13 mouse cellular contexts compared by ENCODE assay signal in genomic region chr7:43349623-43350022, GRCm38 (mm10). TPM values are rescaled to one million over a fixed set of nuclear protein-coding genes. Genes with fewer than 3 reads are reported as not detected.
DNase-seq lines count a peak whose midpoint lies in the region; ATAC-seq and TF ChIP-seq lines count a peak whose summit lies in the region.
"Not testable (repeated sequence)": the region's sequence is repeated elsewhere in the genome, so short reads cannot be mapped to it uniquely, and the experiment has no call there.
"Had no signal": no experiment of that assay in that cellular context is flagged by ENCODE, and none has a peak within 500 bp of the region (broad histone marks: within the 10 kb centered on the region; RNA-seq: fewer than 3 reads in every experiment).

No protein-coding gene starts in this region.

- peak in 1 of 3 experiments; percentile 46; a peak in 2 of 6 replicates for TF ChIP-seq CTCF in MEL (IDR thresholded peaks at IDR 0.05 in 2 of 3, conservative IDR thresholded peaks at IDR 0.05 in 1 of 3; ENCODE audit: control insufficient read depth in 1 of 3, insufficient read depth in 1 of 3, low read depth in 2 of 3, low read length in 3 of 3, poor library complexity in 1 of 3, severe bottlenecking in 1 of 3)
- peak; percentile 30 for TF ChIP-seq CTCF in heart, postnatal 0 days (IDR thresholded peaks at IDR 0.05; ENCODE audit: low read depth)
- TF ChIP-seq CTCF in kidney, postnatal 0 days (IDR thresholded peaks at IDR 0.05; ENCODE audit: low read depth) = peak; percentile 31; the same call in 1 of the 2 replicates
- not testable (repeated sequence) for TF ChIP-seq CTCF in spleen, adult 2 months (IDR thresholded peaks at IDR 0.05; ENCODE audit: extremely low read depth, insufficient read depth, insufficient read length, insufficient replicate concordance)

- not testable (repeated sequence) for H3K9me3 ChIP-seq in MEL (replicated peaks; ENCODE audit: insufficient read depth, low read length); heart, postnatal 0 days (replicated peaks; ENCODE audit: control insufficient read depth, low read length); kidney, postnatal 0 days (replicated peaks; ENCODE audit: low read length); liver, embryonic 16.5 days (replicated peaks; ENCODE audit: control insufficient read depth, low read length)

- not testable (repeated sequence) for H3K4me3 ChIP-seq in MEL (ENCODE audit: control insufficient read depth in 1 of 2, insufficient read depth in 1 of 2, low read depth in 2 of 2, low read length in 2 of 2); heart, postnatal 0 days (ENCODE audit: low read depth, low read length); kidney, postnatal 0 days (replicated peaks; ENCODE audit: low read depth, low read length); liver, embryonic 16.5 days (ENCODE audit: low read depth, low read length); spleen, adult 2 months (ENCODE audit: extremely low read depth, insufficient read depth, insufficient read length)

- DNase-seq in MEL (ENCODE audit: low read depth, low spot score) = peak; percentile 71
- peak; percentile 2 for DNase-seq in brain, adult 2 months (ENCODE audit: low read depth, low spot score)
- DNase-seq in heart, postnatal 0 days (ENCODE audit: low spot score); kidney, postnatal 0 days (ENCODE audit: low spot score): not testable (repeated sequence)
- peak; percentile 30 to 45 for DNase-seq in lung, postnatal 4 days
- peak; percentile 11 to 30 for DNase-seq in spleen, adult 2 months (ENCODE audit: low read depth in 1 of 2, low spot score in 2 of 2)

- not testable (repeated sequence) for TF ChIP-seq POLR2A in MEL (IDR thresholded peaks at IDR 0.05; ENCODE audit: control insufficient read depth in 1 of 2, insufficient read depth in 1 of 2, low read depth in 1 of 2, low read length in 2 of 2, poor library complexity in 1 of 2); spleen, adult 2 months (IDR thresholded peaks at IDR 0.05; ENCODE audit: low read depth, low read length)

- peak; percentile 27 for TF ChIP-seq RAD21 in MEL (IDR thresholded peaks at IDR 0.05; ENCODE audit: low read depth, low read length)

- ATAC-seq in heart, postnatal 0 days (ENCODE audit: insufficient read depth, low read depth); kidney, postnatal 0 days (replicated peaks; ENCODE audit: low FRiP score, low read depth): not testable (repeated sequence)
- 0 out of 2 replicates have a peak, but pooled peaks have one; percentile 24 for ATAC-seq in liver, embryonic 16.5 days (ENCODE audit: low read depth)

- peak in 1 of 2 experiments; percentile 59; a peak in 2 of 4 replicates for TF ChIP-seq EP300 in MEL (IDR thresholded peaks at IDR 0.05; ENCODE audit: low read depth in 1 of 2, low read length in 2 of 2)
- TF ChIP-seq EP300 in heart, postnatal 0 days (IDR thresholded peaks at IDR 0.05; ENCODE audit: low read depth) = not testable (repeated sequence)

- peak overlapping the region; percentile 98 for H3K27ac ChIP-seq in MEL (ENCODE audit: control insufficient read depth, low read depth, low read length)
- not testable (repeated sequence) for H3K27ac ChIP-seq in heart, postnatal 0 days (ENCODE audit: low read depth); kidney, postnatal 0 days; liver, embryonic 16.5 days (ENCODE audit: low read length); spleen, adult 2 months (ENCODE audit: insufficient read depth, low read length)

- 57% methylated on average over 5 of the region's 5 CpGs for WGBS in heart, postnatal 0 days
- 68% methylated on average over 5 of the region's 5 CpGs for WGBS in kidney, postnatal 0 days
- 30% methylated on average over 5 of the region's 5 CpGs for WGBS in liver, embryonic 16.5 days (ENCODE audit: insufficient replicate concordance)
- WGBS in spleen, adult 2 months = 47% methylated on average over 5 of the region's 5 CpGs

- H3K36me3 ChIP-seq in MEL (ENCODE audit: control insufficient read depth in 1 of 2, insufficient read depth in 2 of 2, low read length in 2 of 2) = peaks cover 0 to 34% of the 10 kb centered on the region in 2 experiments; a peak in 2 of 4 replicates
- H3K36me3 ChIP-seq in heart, postnatal 0 days (replicated peaks; ENCODE audit: control insufficient read depth, insufficient read depth, low read length); kidney, postnatal 0 days (ENCODE audit: insufficient read depth, low read length); liver, embryonic 16.5 days (ENCODE audit: control insufficient read depth, insufficient read depth); spleen, adult 2 months (ENCODE audit: control insufficient read depth, insufficient read depth, low read length): not testable (repeated sequence)

- H3K9ac ChIP-seq in MEL (ENCODE audit: control insufficient read depth, low read depth, low read length, poor library complexity, severe bottlenecking); heart, postnatal 0 days (replicated peaks; ENCODE audit: low read depth, low read length); kidney, postnatal 0 days (ENCODE audit: low read depth, low read length); liver, embryonic 16.5 days (ENCODE audit: low read depth, low read length): not testable (repeated sequence)

- not testable (repeated sequence) for H3K27me3 ChIP-seq in MEL (ENCODE audit: control insufficient read depth in 1 of 2, insufficient read depth in 2 of 2, low read length in 2 of 2); heart, postnatal 0 days (ENCODE audit: control insufficient read depth, insufficient read depth, low read length); kidney, postnatal 0 days (ENCODE audit: insufficient read depth, low read length); liver, embryonic 16.5 days (ENCODE audit: control insufficient read depth, insufficient read depth, low read depth, low read length); spleen, adult 2 months (ENCODE audit: control insufficient read depth, insufficient read depth, low read length)

- H3K79me2 ChIP-seq in MEL (ENCODE audit: control insufficient read depth, insufficient read depth, low read length, poor library complexity) = peaks cover 13% of the 10 kb centered on the region

- H3K4me2 ChIP-seq in heart, postnatal 0 days (ENCODE audit: low read depth, low read length); kidney, postnatal 0 days (ENCODE audit: low read length); liver, embryonic 16.5 days (ENCODE audit: low read depth, low read length): not testable (repeated sequence)

- peaks cover 13 to 56% of the 10 kb centered on the region in 2 experiments for H3K4me1 ChIP-seq in MEL (ENCODE audit: control insufficient read depth in 1 of 2, insufficient read depth in 2 of 2, low read length in 2 of 2)
- H3K4me1 ChIP-seq in heart, postnatal 0 days (ENCODE audit: control insufficient read depth, insufficient read depth); kidney, postnatal 0 days (replicated peaks; ENCODE audit: insufficient read depth, low read length); liver, embryonic 16.5 days (ENCODE audit: control insufficient read depth, low read depth, low read length); spleen, adult 2 months (ENCODE audit: control insufficient read depth, insufficient read depth, insufficient read length): not testable (repeated sequence)

TF ChIP-seq in MEL, 35 proteins besides CTCF, POLR2A, EP300 and RAD21 (continues in another document):
- TF ChIP-seq SMC3 (IDR thresholded peaks at IDR 0.05; ENCODE audit: low read depth, low read length) (peak; percentile 34; the same call in 1 of the 2 replicates), ETS1 (IDR thresholded peaks at IDR 0.05; ENCODE audit: low read depth, low read length) (peak; percentile 41; the same call in 1 of the 2 replicates), MYB (IDR thresholded peaks at IDR 0.05; ENCODE audit: low read depth, low read length) (peak; percentile 49; the same call in 1 of the 2 replicates)

RNA-seq across cellular contexts. Expression of gene Siglecf, which starts 1.5 kb away (rescaled TPM):
- 22.6 and 22.7 TPM in 2 replicates for total RNA-seq in MEL (2012; rRNA removed)
- polyA plus RNA-seq in MEL (2012; ENCODE audit: insufficient read depth in 1 of 2, insufficient read length in 2 of 2, low read depth in 1 of 2, low replicate concordance in 2 of 2, missing spikeins in 1 of 2) = 10 to 100 TPM in 1 of 2 experiments, not detected in 1; 26.7 TPM
- 0.12 TPM in 1 of 2 replicates, not detected in the other for total RNA-seq in heart, postnatal 0 days (2014; rRNA removed; ENCODE audit: low replicate concordance)
- polyA plus RNA-seq in heart, postnatal 0 days (2015; fragmentation: Nextera tagmentation; extraction: Ambion mirVana) = 0.07 and 0.12 TPM in 2 replicates
- polyA plus RNA-seq in kidney, postnatal 0 days (2015; fragmentation: Nextera tagmentation; extraction: Ambion mirVana) = not detected in 2 replicates
- 1.8 and 1.9 TPM in 2 replicates for polyA plus RNA-seq in liver, embryonic 16.5 days (2015; fragmentation: Nextera tagmentation; extraction: Ambion mirVana)
- 0.94 and 0.99 TPM in 2 replicates for polyA plus RNA-seq in spleen, adult 2 months (2012; rRNA removed)
- total RNA-seq: heart, postnatal 10 days had no signal
- polyA plus RNA-seq: forebrain, embryonic 14.5 days; kidney, embryonic 14.5 days had no signal

RNA-seq across cellular contexts. Expression of gene Zfp715, which starts 36.5 kb away (rescaled TPM):
- total RNA-seq in MEL (2012; rRNA removed) = 10.5 and 11.7 TPM in 2 replicates
- 1 to 10 TPM in 1 of 2 experiments, not detected in 1; 8.3 TPM for polyA plus RNA-seq in MEL (2012; ENCODE audit: insufficient read depth in 1 of 2, insufficient read length in 2 of 2, low read depth in 1 of 2, low replicate concordance in 2 of 2, missing spikeins in 1 of 2)
- 13.1 and 16.9 TPM in 2 replicates for total RNA-seq in heart, postnatal 0 days (2014; rRNA removed; ENCODE audit: low replicate concordance)
- polyA plus RNA-seq in heart, postnatal 0 days (2015; fragmentation: Nextera tagmentation; extraction: Ambion mirVana) = 8.2 and 8.3 TPM in 2 replicates
- polyA plus RNA-seq in kidney, postnatal 0 days (2015; fragmentation: Nextera tagmentation; extraction: Ambion mirVana) = 11.8 and 12.8 TPM in 2 replicates
- 4.5 and 4.9 TPM in 2 replicates for polyA plus RNA-seq in liver, embryonic 16.5 days (2015; fragmentation: Nextera tagmentation; extraction: Ambion mirVana)
- polyA plus RNA-seq in spleen, adult 2 months (2012; rRNA removed) = 2.9 and 4.1 TPM in 2 replicates

RNA-seq across cellular contexts. Expression of gene Siglecg, which starts 58.4 kb away (rescaled TPM):
- total RNA-seq in MEL (2012; rRNA removed) = not detected in 2 replicates
- not detected for polyA plus RNA-seq in MEL (2012; ENCODE audit: insufficient read depth in 1 of 2, insufficient read length in 2 of 2, low read depth in 1 of 2, low replicate concordance in 2 of 2, missing spikeins in 1 of 2)
- total RNA-seq in heart, postnatal 0 days (2014; rRNA removed; ENCODE audit: low replicate concordance) = not detected in 2 replicates
- polyA plus RNA-seq in heart, postnatal 0 days (2015; fragmentation: Nextera tagmentation; extraction: Ambion mirVana) = 0.04 and 0.14 TPM in 2 replicates
- polyA plus RNA-seq in kidney, postnatal 0 days (2015; fragmentation: Nextera tagmentation; extraction: Ambion mirVana) = 2.1 and 2.3 TPM in 2 replicates
- 1.3 and 1.4 TPM in 2 replicates for polyA plus RNA-seq in liver, embryonic 16.5 days (2015; fragmentation: Nextera tagmentation; extraction: Ambion mirVana)
- polyA plus RNA-seq in spleen, adult 2 months (2012; rRNA removed) = 279 and 393 TPM in 2 replicates
- polyA plus RNA-seq: forebrain, embryonic 14.5 days; hindbrain, embryonic 14.5 days; limb, embryonic 12.5 days; midbrain, postnatal 0 days had no signal

Comparison
In these comparisons a context has a peak if more than half of its experiments do, and no peak if none do; other contexts are left out.
1. RNA of gene Siglecg, which starts 58.4 kb away (polyA plus RNA-seq): 279 to 393 TPM in spleen, adult 2 months; 2.1 to 2.3 TPM in kidney, postnatal 0 days, 1.3 to 1.4 TPM in liver, embryonic 16.5 days, 0.04 to 0.14 TPM in heart, postnatal 0 days and not detected in MEL; every median in the first group is over 10 times any median in the second.